Comparison of ENCODE assay signal across 27 mouse cellular contexts in the genomic region with DNA sequence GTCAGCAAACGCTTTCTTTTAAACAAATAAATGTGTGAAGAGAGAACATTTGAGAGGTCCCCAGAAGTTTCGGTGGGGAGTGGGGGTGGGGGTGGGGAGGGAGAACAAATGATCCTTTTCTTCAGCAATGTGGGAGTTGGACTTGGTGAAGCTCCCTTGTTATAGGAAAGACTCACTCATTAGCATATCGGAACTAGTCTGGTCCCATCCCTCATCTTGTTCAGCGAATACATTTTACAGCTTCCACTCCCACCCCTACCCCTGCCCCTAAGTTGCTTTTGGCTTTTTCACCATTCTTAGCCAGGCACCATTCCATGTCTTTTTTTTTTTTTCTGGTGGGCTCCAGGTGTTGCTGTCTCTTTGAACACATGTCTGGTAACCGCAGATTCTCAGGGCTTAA.
A peak's percentile ranks its signal among the peaks of the same experiment; 100 is the strongest.
DNase-seq lines count a peak whose midpoint lies in the region; ATAC-seq lines count a peak whose summit lies in the region.
"Had no signal": no experiment of that assay in that cellular context is flagged by ENCODE, and none has a peak within 500 bp of the region (broad histone marks: within the 10 kb centered on the region; RNA-seq: fewer than 3 reads in every experiment).

No protein-coding gene starts in this region.

- H3K27ac ChIP-seq in heart, embryonic 16.5 days (ENCODE audit: low read length), result no peak overlapping the region
- H3K27ac ChIP-seq in limb, embryonic 12.5 days, result no peak overlapping the region
- no peak overlapping the region for H3K27ac ChIP-seq in limb, embryonic 10.5 days
- no peak overlapping the region for H3K27ac ChIP-seq in hindbrain, embryonic 13.5 days
- H3K27ac ChIP-seq in hindbrain, embryonic 16.5 days (ENCODE audit: low read depth, low read length), result no peak overlapping the region; the same call in 1 of the 2 replicates
- H3K27ac ChIP-seq: embryonic facial prominence, embryonic 15.5 days; forebrain, embryonic 15.5 days; heart, embryonic 15.5 days; limb, embryonic 15.5 days; midbrain, embryonic 10.5 days; neural tube, embryonic 15.5 days had no signal

- WGBS in heart, embryonic 16.5 days, result 51% methylated on average over 5 of the region's 5 CpGs
- WGBS in limb, embryonic 12.5 days, result 64% methylated on average over 5 of the region's 5 CpGs
- WGBS in limb, embryonic 10.5 days, result 54% methylated on average over 5 of the region's 5 CpGs
- 39% methylated on average over 5 of the region's 5 CpGs for whole genome bisulfite sequencing in hindbrain, embryonic 13.5 days
- 35% methylated on average over 5 of the region's 5 CpGs for WGBS in hindbrain, embryonic 16.5 days

- H3K27me3 ChIP-seq in heart, embryonic 16.5 days (ENCODE audit: control insufficient read depth, insufficient read depth, low read length), result no peaks in the 10 kb centered on the region
- H3K27me3 ChIP-seq in limb, embryonic 12.5 days, result no peaks in the 10 kb centered on the region
- H3K27me3 ChIP-seq in limb, embryonic 10.5 days (ENCODE audit: low read depth, poor library complexity, severe bottlenecking), result no peaks in the 10 kb centered on the region
- 0 out of 2 replicates have a peak, but pooled peaks cover 3% of the 10 kb centered on the region for H3K27me3 ChIP-seq in hindbrain, embryonic 13.5 days
- H3K27me3 ChIP-seq in hindbrain, embryonic 16.5 days (replicated peaks; ENCODE audit: control insufficient read depth, insufficient read depth, low read length), result no peaks in the 10 kb centered on the region
- H3K27me3 ChIP-seq: embryonic facial prominence, embryonic 15.5 days; forebrain, embryonic 15.5 days; heart, embryonic 15.5 days; limb, embryonic 15.5 days; neural tube, embryonic 15.5 days had no signal

- no peak overlapping the region for H3K9ac ChIP-seq in heart, embryonic 16.5 days (ENCODE audit: low read length)
- no peak overlapping the region for H3K9ac ChIP-seq in limb, embryonic 12.5 days (replicated peaks)
- H3K9ac ChIP-seq in hindbrain, embryonic 13.5 days, result no peak overlapping the region
- H3K9ac ChIP-seq in hindbrain, embryonic 16.5 days (ENCODE audit: low read depth, low read length), result no peak overlapping the region
- H3K9ac ChIP-seq: embryonic facial prominence, embryonic 15.5 days; forebrain, embryonic 15.5 days; heart, embryonic 15.5 days; limb, embryonic 15.5 days; neural tube, embryonic 15.5 days had no signal

- no peaks in the 10 kb centered on the region for H3K9me3 ChIP-seq in heart, embryonic 16.5 days (replicated peaks; ENCODE audit: control insufficient read depth, low read length)
- no peaks in the 10 kb centered on the region for H3K9me3 ChIP-seq in limb, embryonic 12.5 days
- H3K9me3 ChIP-seq in limb, embryonic 10.5 days (replicated peaks), result no peaks in the 10 kb centered on the region
- H3K9me3 ChIP-seq in hindbrain, embryonic 13.5 days, result no peaks in the 10 kb centered on the region
- H3K9me3 ChIP-seq in hindbrain, embryonic 16.5 days (ENCODE audit: control insufficient read depth, low read length), result no peaks in the 10 kb centered on the region
- H3K9me3 ChIP-seq: embryonic facial prominence, embryonic 15.5 days; forebrain, embryonic 15.5 days; heart, embryonic 15.5 days; limb, embryonic 15.5 days; midbrain, embryonic 10.5 days; neural tube, embryonic 15.5 days had no signal

- H3K4me3 ChIP-seq in heart, embryonic 16.5 days (ENCODE audit: low read length), result no peak overlapping the region; the same call in 1 of the 2 replicates
- H3K4me3 ChIP-seq in limb, embryonic 12.5 days (replicated peaks), result no peak overlapping the region
- no peak overlapping the region for H3K4me3 ChIP-seq in limb, embryonic 10.5 days
- H3K4me3 ChIP-seq in hindbrain, embryonic 13.5 days, result no peak overlapping the region
- H3K4me3 ChIP-seq in hindbrain, embryonic 16.5 days (ENCODE audit: low read length), result no peak overlapping the region
- H3K4me3 ChIP-seq: embryonic facial prominence, embryonic 15.5 days; forebrain, embryonic 15.5 days; heart, embryonic 15.5 days; limb, embryonic 15.5 days; midbrain, embryonic 10.5 days; myocyte; neural tube, embryonic 15.5 days had no signal

- H3K36me3 ChIP-seq in heart, embryonic 16.5 days (ENCODE audit: control insufficient read depth, insufficient read depth), result no peaks in the 10 kb centered on the region
- no peaks in the 10 kb centered on the region for H3K36me3 ChIP-seq in limb, embryonic 12.5 days
- no peaks in the 10 kb centered on the region for H3K36me3 ChIP-seq in limb, embryonic 10.5 days
- H3K36me3 ChIP-seq in hindbrain, embryonic 13.5 days, result no peaks in the 10 kb centered on the region
- no peaks in the 10 kb centered on the region for H3K36me3 ChIP-seq in hindbrain, embryonic 16.5 days (ENCODE audit: control insufficient read depth, insufficient read depth, low read length)
- H3K36me3 ChIP-seq: embryonic facial prominence, embryonic 15.5 days; forebrain, embryonic 15.5 days; heart, embryonic 15.5 days; limb, embryonic 15.5 days; midbrain, embryonic 10.5 days; neural tube, embryonic 15.5 days had no signal

- H3K4me1 ChIP-seq in heart, embryonic 16.5 days (ENCODE audit: control insufficient read depth, insufficient read depth, low read length), result no peaks in the 10 kb centered on the region
- H3K4me1 ChIP-seq in limb, embryonic 12.5 days (replicated peaks), result no peaks in the 10 kb centered on the region
- no peaks in the 10 kb centered on the region for H3K4me1 ChIP-seq in limb, embryonic 10.5 days
- peaks cover 18% of the 10 kb centered on the region for H3K4me1 ChIP-seq in hindbrain, embryonic 13.5 days (replicated peaks)
- H3K4me1 ChIP-seq in hindbrain, embryonic 16.5 days (ENCODE audit: control insufficient read depth, insufficient read depth, low read depth, low read length), result peaks cover 8% of the 10 kb centered on the region
- H3K4me1 ChIP-seq: embryonic facial prominence, embryonic 15.5 days; heart, embryonic 15.5 days; limb, embryonic 15.5 days had no signal

- peak overlapping the region; percentile 28; the same call in 1 of the 2 replicates for H3K4me2 ChIP-seq in heart, embryonic 16.5 days (ENCODE audit: low read depth, low read length)
- 0 out of 2 replicates have a peak overlapping the region, but pooled peaks have one; percentile 21 for H3K4me2 ChIP-seq in limb, embryonic 12.5 days
- peak overlapping the region; percentile 13 for H3K4me2 ChIP-seq in hindbrain, embryonic 13.5 days
- H3K4me2 ChIP-seq in hindbrain, embryonic 16.5 days (ENCODE audit: low read length), result peak overlapping the region; percentile 23
- H3K4me2 ChIP-seq: embryonic facial prominence, embryonic 15.5 days; forebrain, embryonic 15.5 days; heart, embryonic 15.5 days; limb, embryonic 15.5 days; neural tube, embryonic 15.5 days had no signal

- no peak for ATAC-seq in heart, embryonic 16.5 days (replicated peaks; ENCODE audit: extremely low read depth, insufficient read depth, low FRiP score)
- no peak for ATAC-seq in limb, embryonic 12.5 days (ENCODE audit: insufficient number of reproducible peaks, insufficient read depth, low FRiP score, low TSS enrichment, low read depth)
- ATAC-seq in hindbrain, embryonic 13.5 days (ENCODE audit: low FRiP score), result no peak
- ATAC-seq in hindbrain, embryonic 16.5 days, result peak; percentile 53; the same call in 1 of the 2 replicates
- ATAC-seq: activated CD4-positive, CD25-positive, alpha-beta regulatory T cell, adult 4 months; forebrain, embryonic 15.5 days; intestine, postnatal 0 days; midbrain, embryonic 16.5 days had no signal

- DNase-seq in heart, adult 9 months (ENCODE audit: low spot score in 2 of 2), result no peak
- DNase-seq in limb, embryonic 10.5 days (ENCODE audit: low spot score), result no peak
- no peak for DNase-seq in cerebellum, adult 18-20 months
- DNase-seq: adrenal gland, adult 8-10 months; cerebellum, adult 11-12 months; cerebellum, postnatal 25 days; gastrocnemius, postnatal 10 days; kidney, postnatal 4 days; lung, postnatal 10 days; right cerebral cortex, adult 18-20 months; right cerebral cortex, postnatal 4 days; thymus, adult 2 months; thymus, postnatal 4 days had no signal
